Mouse (Mus musculus): Measurements from ENCODE around the gene Mst1.
A peak's percentile ranks its signal among the peaks of the same experiment; 100 is the strongest.

The Mst1 gene

GRCm38 (mm10) chr9:108080168-108080567 is at the start of gene Mst1:
Mst1 (plus strand) TSS chr9:108080436.
- DNase-seq (ENCODE audit: low spot score in 2 of 2): no peak

- no peak for DNase-seq (ENCODE audit: low spot score in 2 of 2)
These were observed 48.1 kb upstream of the Mst1 start for GRCm38 (mm10) chr9:108032126-108032525.

GRCm38 (mm10) chr9:108035331-108036156 is 44.7 kb upstream of the Mst1 start:
- DNase-seq (ENCODE audit: low spot score in 2 of 2): no peak

- no peak for DNase-seq (ENCODE audit: low spot score in 2 of 2)
These were observed 35.3 kb upstream of the Mst1 start for GRCm38 (mm10) chr9:108044751-108045492.

GRCm38 (mm10) chr9:108046582-108046981 is 33.7 kb upstream of the Mst1 start:
- DNase-seq (ENCODE audit: low spot score in 2 of 2): no peak

- no peak for DNase-seq (ENCODE audit: low spot score in 2 of 2)
These were observed 32.4 kb upstream of the Mst1 start for GRCm38 (mm10) chr9:108047601-108048565.

- no peak for DNase-seq (ENCODE audit: low spot score in 2 of 2)
These were observed 31.7 kb upstream of the Mst1 start for GRCm38 (mm10) chr9:108048566-108048955.

GRCm38 (mm10) chr9:108049016-108049455 is 31.2 kb upstream of the Mst1 start, which contains the start of gene Gmppb:
Gmppb (plus strand) TSS chr9:108049242.
- DNase-seq (ENCODE audit: low spot score in 2 of 2): peak; percentile 88 to 92

- no peak for DNase-seq (ENCODE audit: low spot score in 2 of 2)
These were observed 30.5 kb upstream of the Mst1 start for GRCm38 (mm10) chr9:108049561-108050251.

- no peak for DNase-seq (ENCODE audit: low spot score in 2 of 2)
These were observed 28.9 kb upstream of the Mst1 start for GRCm38 (mm10) chr9:108051184-108051930.

- DNase-seq (ENCODE audit: low spot score in 2 of 2): no peak
These were observed 28.4 kb upstream of the Mst1 start for GRCm38 (mm10) chr9:108051931-108052220.

GRCm38 (mm10) chr9:108052411-108052810 is 27.8 kb upstream of the Mst1 start:
- no peak for DNase-seq (ENCODE audit: low spot score in 2 of 2)

- DNase-seq (ENCODE audit: low spot score in 2 of 2): peak; percentile 97 to 99
These were observed 27.2 kb upstream of the Mst1 start, which contains the start of gene Amigo3 for GRCm38 (mm10) chr9:108052885-108053664. Amigo3 (plus strand) TSS chr9:108053159.

GRCm38 (mm10) chr9:108053665-108054225 is 26.5 kb upstream of the Mst1 start:
- no peak for DNase-seq (ENCODE audit: low spot score in 2 of 2)

GRCm38 (mm10) chr9:108054331-108055040 is 25.8 kb upstream of the Mst1 start:
- no peak for DNase-seq (ENCODE audit: low spot score in 2 of 2)

GRCm38 (mm10) chr9:108055061-108055460 is 25.2 kb upstream of the Mst1 start:
- DNase-seq (ENCODE audit: low spot score in 2 of 2): no peak

GRCm38 (mm10) chr9:108055661-108056237 is 24.5 kb upstream of the Mst1 start:
- DNase-seq (ENCODE audit: low spot score in 2 of 2): no peak

All from frontal cortex, postnatal 25 days (tissue).